Mouse (Mus musculus) G1E (cell line): ENCODE measurements around the gene Olfr1215.

Experiments used
- CTCF ChIP-seq: IDR thresholded peaks from 2 replicates; pipeline ENCODE4 v1.5.1; 2012; ENCODE audit warnings: low read depth, low read length, inconsistent platforms, mixed read lengths
- GATA2 ChIP-seq: IDR thresholded peaks from 2 replicates; pipeline ENCODE4 v1.6.1; 2012; ENCODE audit warnings: low read depth, low read length, inconsistent platforms, borderline replicate concordance

- TF ChIP-seq GATA2 (no peak), CTCF (no peak)
These were observed 25.2 kb upstream of the Olfr1215 start, which contains the start of gene Olfr1217 for GRCm38 (mm10) chr2:89031965-89032364.
